Mouse (Mus musculus) midbrain, embryonic 13.5 days (tissue): Measurements from ENCODE around the gene Zrsr1. TPM values are rescaled to one million over a fixed set of nuclear protein-coding genes. Genes with fewer than 3 reads are reported as not detected.

Source experiments
- ATAC-seq: fragments of 200-750 bp; cut with Nextera tagmentation; 2 replicates; pipeline ENCODE4 v1.8.0; 2017; ENCODE audit warnings: mild to moderate bottlenecking, moderate TSS enrichment, moderate library complexity
- H3K27ac ChIP-seq: fragments of 300-500 bp; sonication (generic); 2 replicates; pipeline ENCODE4 v1.5.1; 2015; ENCODE audit warnings: inconsistent platforms, mild to moderate bottlenecking, moderate library complexity
- H3K27me3 ChIP-seq: fragments of 300-500 bp; sonication (generic); 2 replicates; pipeline ENCODE4 v1.6.1; 2015; ENCODE audit warnings: mild to moderate bottlenecking, inconsistent platforms
- H3K36me3 ChIP-seq: fragments of 300-500 bp; sonication (generic); 2 replicates; pipeline ENCODE4 v1.6.1; 2015; ENCODE audit warnings: mild to moderate bottlenecking, inconsistent platforms
- H3K4me1 ChIP-seq: fragments of 300-500 bp; sonication (generic); replicated peaks from 2 replicates; pipeline ENCODE4 v1.6.1; 2015; ENCODE audit warnings: inconsistent platforms
- H3K4me2 ChIP-seq: fragments of 300-500 bp; sonication (generic); replicated peaks from 2 replicates; pipeline ENCODE4 v1.6.1; 2015; ENCODE audit warnings: moderate library complexity, mild to moderate bottlenecking, inconsistent platforms
- H3K4me3 ChIP-seq: fragments of 300-500 bp; sonication (generic); replicated peaks from 2 replicates; pipeline ENCODE4 v1.5.1; 2015; ENCODE audit warnings: mild to moderate bottlenecking, inconsistent platforms
- H3K9ac ChIP-seq: fragments of 300-500 bp; sonication (generic); replicated peaks from 2 replicates; pipeline ENCODE4 v1.6.1; 2015; ENCODE audit warnings: mild to moderate bottlenecking, inconsistent platforms
- H3K9me3 ChIP-seq: fragments of 300-500 bp; sonication (generic); 2 replicates; pipeline ENCODE4 v1.6.1; 2016; ENCODE audit warnings: mild to moderate bottlenecking, inconsistent platforms
- WGBS: fragments of 180-500 bp; shearing (Covaris S2); methylation state at CpG from one replicate; pipeline ENCODE4 v1.1.7; 2015; 5-methylcytosine and 5-hydroxymethylcytosine counted together
- polyA plus RNA-seq: library from polyadenylated mRNA; unstranded; fragments of >200 nt; fragmentation: Nextera tagmentation; extraction: Ambion mirVana; gene quantifications from 2 replicates; pipeline ENCODE4 v1.2.1, GENCODE M21; 2015

The Zrsr1 gene
- polyA plus RNA-seq, 1 experiment from 2014 or later = 5.8 TPM

DNA sequence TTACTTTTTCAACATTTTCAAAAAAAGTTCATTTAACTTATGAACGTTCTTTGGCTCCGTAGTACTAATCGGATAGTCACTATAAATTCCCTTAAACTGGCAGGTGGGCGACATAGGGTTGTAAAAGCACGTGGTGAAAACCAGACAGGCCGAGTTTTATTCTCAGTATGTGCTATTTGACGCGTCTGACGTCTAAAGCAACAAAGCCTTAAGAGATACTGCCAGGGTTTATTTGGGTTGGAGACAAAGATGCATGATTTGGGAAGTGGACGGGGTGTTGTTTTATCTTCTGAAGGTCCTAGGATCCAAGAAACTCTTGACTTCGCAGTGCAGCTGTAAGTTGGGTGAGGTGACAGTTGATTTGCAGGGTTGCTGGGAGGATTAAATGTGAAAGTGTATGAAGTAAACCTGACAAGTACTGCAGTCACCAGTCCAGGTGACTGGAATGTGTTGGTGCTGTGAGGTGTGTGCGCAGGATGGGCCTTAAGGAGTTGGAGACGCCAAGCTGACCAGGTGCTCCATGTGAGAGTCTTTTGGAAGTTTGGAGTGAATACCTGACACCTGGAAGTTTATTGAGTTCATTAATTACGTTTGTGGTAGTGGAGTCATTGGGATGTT, 19.5 kb downstream of the Zrsr1 start:
- Histone ChIP-seq H3K4me3 (peak overlapping the region; percentile 60), H3K36me3 (peaks cover 24% of the 10 kb centered on the region), H3K4me1 (peaks cover 16% of the 10 kb centered on the region), H3K9ac (peak overlapping the region; percentile 78), H3K9me3 (no peaks in the 10 kb centered on the region), H3K27me3 (no peaks in the 10 kb centered on the region), H3K4me2 (peak overlapping the region; percentile 97), H3K27ac (no peak overlapping the region)
- 14% methylated on average over 14 of the region's 14 CpGs for WGBS
- no peak for ATAC-seq

DNA sequence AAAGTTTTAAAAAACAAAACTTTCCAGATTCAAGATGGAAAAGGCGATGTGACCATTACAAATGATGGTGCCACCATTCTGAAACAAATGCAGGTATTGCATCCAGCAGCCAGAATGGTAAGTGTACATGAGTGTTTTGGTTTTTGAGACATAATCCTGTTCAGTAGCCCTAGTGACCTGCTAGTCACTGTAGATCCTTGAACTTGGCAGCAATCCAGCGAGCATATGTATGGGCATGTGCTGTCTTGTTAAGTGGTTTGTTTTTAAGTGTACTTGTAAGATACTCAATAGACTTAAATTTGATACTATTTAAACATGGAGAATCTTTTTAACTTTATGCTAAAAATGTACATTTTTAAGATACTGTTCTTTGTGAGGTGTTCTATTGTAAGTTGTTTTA, 22.5 kb downstream of the Zrsr1 start:
- no peak overlapping the region for H3K4me2 ChIP-seq
- no peak for ATAC-seq
- no peaks in the 10 kb centered on the region for H3K9me3 ChIP-seq
- H3K4me3 ChIP-seq = no peak overlapping the region
- peaks cover 48% of the 10 kb centered on the region for H3K36me3 ChIP-seq
- no peaks in the 10 kb centered on the region for H3K27me3 ChIP-seq
- WGBS = 92% methylated on average over 2 of the region's 2 CpGs
- H3K9ac ChIP-seq = no peak overlapping the region
- no peak overlapping the region for H3K27ac ChIP-seq
- peaks cover 16% of the 10 kb centered on the region for H3K4me1 ChIP-seq

DNA sequence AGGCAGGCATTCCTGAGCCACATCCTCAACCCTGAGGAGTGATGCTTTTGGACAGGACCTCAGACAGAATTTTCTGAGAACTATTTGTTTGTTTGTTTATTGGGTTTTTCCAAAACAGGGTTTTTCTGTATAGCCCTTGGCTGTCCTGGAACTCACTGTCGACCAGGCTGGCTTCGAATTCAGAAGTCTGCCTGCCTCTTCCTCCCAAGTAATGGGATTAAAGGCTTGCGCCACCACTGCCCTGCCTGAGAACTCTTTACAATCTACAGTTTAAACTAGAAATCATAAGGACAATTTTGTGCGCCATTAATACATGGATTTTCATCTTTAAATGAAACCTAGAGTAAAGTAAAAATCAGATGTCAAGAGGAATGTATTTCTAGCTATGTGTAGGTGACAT, 23.7 kb downstream of the Zrsr1 start:
- no peak overlapping the region for H3K27ac ChIP-seq
- no peak for ATAC-seq
- WGBS = 90% methylated on average over 4 of the region's 4 CpGs
- H3K9me3 ChIP-seq = no peaks in the 10 kb centered on the region
- peaks cover 60% of the 10 kb centered on the region for H3K36me3 ChIP-seq
- H3K4me2 ChIP-seq = no peak overlapping the region
- H3K4me3 ChIP-seq = no peak overlapping the region
- peaks cover 16% of the 10 kb centered on the region for H3K4me1 ChIP-seq
- no peak overlapping the region for H3K9ac ChIP-seq
- H3K27me3 ChIP-seq = no peaks in the 10 kb centered on the region

DNA sequence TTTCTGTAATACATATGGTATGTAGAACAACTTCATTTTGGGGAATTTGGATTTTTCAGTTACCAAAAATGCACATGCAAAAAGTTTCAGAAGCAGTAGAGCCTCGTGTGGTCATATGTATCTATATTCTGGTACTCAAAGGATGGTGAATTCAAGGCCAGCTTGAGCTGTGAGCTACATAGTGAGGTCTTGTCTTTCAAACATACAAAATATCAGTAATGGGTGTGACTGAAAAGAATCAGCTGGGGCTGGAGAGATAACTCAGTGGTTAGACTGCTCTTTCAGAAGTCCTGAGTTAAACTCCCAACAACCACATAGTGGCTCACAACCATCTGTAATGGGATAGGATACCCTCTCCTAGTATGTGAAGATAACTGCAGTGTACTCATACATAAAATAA, 26.5 kb downstream of the Zrsr1 start:
- Histone ChIP-seq H3K4me3 (no peak overlapping the region), H3K9ac (no peak overlapping the region), H3K4me2 (no peak overlapping the region), H3K9me3 (no peaks in the 10 kb centered on the region), H3K4me1 (no peaks in the 10 kb centered on the region), H3K27me3 (no peaks in the 10 kb centered on the region), H3K27ac (no peak overlapping the region), H3K36me3 (peaks cover 81% of the 10 kb centered on the region)
- ATAC-seq = no peak
- WGBS = 87% methylated on average over 1 of the region's 1 CpGs

DNA sequence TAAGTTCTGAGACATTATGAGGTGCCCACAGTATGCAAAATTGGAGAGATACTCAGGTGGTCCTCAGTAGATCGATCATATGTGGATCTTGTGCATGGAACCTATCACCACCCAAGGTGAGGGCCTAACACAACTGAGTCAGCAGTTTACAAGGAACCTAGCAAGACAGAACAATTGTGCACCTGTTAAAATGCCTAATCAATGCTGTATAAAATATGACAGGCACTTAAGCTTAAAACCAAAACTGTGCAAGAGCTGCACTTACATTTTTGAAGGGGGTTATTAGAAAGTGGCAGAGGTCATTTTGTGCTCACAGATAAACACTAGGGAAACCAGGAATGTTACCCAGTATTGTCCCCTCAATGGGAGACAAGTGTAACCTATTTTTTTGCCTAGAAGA, 33.5 kb downstream of the Zrsr1 start:
- no peak overlapping the region for H3K4me3 ChIP-seq
- H3K4me1 ChIP-seq = peaks cover 7% of the 10 kb centered on the region
- no peak overlapping the region for H3K27ac ChIP-seq
- WGBS = 93% methylated on average over 1 of the region's 1 CpGs
- H3K4me2 ChIP-seq = no peak overlapping the region
- H3K9me3 ChIP-seq = no peaks in the 10 kb centered on the region
- ATAC-seq = no peak
- no peaks in the 10 kb centered on the region for H3K27me3 ChIP-seq
- peaks cover 42% of the 10 kb centered on the region for H3K36me3 ChIP-seq
- no peak overlapping the region for H3K9ac ChIP-seq

DNA sequence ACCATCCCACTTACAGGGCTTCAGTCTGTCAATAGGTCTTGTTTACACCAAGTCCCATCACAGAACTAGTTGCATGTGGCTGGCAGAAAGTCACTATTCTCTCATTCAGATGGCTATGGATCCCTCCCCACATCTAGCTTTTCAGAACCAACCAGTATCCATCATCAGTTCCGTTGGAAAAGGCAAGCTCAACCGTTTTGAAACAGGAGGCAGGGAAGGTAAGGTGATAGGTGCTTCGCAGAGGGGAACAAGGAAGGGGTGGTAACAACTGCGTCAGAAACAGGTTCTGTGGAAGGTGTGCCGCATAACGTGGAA, 35.3 kb downstream of the Zrsr1 start:
- Histone ChIP-seq H3K4me3 (peak overlapping the region; percentile 56), H3K36me3 (peaks cover 27% of the 10 kb centered on the region), H3K9me3 (no peaks in the 10 kb centered on the region), H3K4me1 (peaks cover 7% of the 10 kb centered on the region), H3K4me2 (peak overlapping the region; percentile 72), H3K27me3 (no peaks in the 10 kb centered on the region), H3K27ac (peak overlapping the region; percentile 95), H3K9ac (peak overlapping the region; percentile 66)
- no peak; the same call in 1 of the 2 replicates for ATAC-seq
- 4% methylated on average over 6 of the region's 6 CpGs for WGBS

DNA sequence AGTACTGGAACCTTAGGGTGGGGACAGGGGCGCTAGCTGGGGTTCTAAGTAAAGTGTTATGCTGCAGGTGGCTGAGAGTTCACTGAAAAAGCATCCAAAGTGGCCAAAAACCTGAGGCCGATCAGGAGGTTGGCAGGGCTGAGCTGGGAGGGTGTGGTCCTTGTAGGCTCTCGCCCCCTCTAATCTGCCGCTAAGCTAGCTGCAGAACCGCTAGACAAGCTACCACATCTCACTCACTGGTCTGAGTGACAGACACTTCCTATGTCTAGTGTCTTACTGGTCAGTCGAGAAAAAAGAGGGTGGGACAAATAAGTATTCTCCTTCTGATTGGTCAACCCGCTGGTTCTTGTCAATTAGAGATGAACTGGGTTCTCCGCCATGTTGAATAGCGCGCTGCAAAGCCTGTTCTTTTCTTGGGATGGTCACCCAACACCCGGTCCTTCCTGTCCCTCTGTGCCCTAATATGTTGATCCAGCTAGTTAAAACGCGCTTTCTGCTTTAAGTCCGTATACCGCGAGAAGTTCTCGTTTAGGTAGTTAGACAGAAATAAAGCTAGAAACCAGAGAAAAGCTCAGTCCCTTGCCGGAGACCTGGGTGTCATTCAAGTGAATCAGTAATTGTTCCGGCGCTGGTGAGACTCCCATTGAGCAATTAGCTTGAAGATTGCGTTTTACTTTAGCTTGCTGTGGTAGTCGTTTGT, 35.8 kb downstream of the Zrsr1 start, which contains the start of gene Fam161a:
Gene Fam161a, plus strand, starts transcription at position 51 of the 700 bp plus-strand sequence.
- ATAC-seq = peak; percentile 94
- WGBS = 1% methylated on average over 22 of the region's 22 CpGs
- H3K4me2 ChIP-seq = peak within 1 kb of the TSS; percentile 72
- peaks cover 7% of the 10 kb centered on the region for H3K4me1 ChIP-seq
- no peaks in the 10 kb centered on the region for H3K27me3 ChIP-seq
- H3K9ac ChIP-seq = peak within 1 kb of the TSS; percentile 75
- peak within 1 kb of the TSS; percentile 56 for H3K4me3 ChIP-seq
- peak within 1 kb of the TSS; percentile 95 for H3K27ac ChIP-seq
- H3K36me3 ChIP-seq = peaks cover 21% of the 10 kb centered on the region
- no peaks in the 10 kb centered on the region for H3K9me3 ChIP-seq

DNA sequence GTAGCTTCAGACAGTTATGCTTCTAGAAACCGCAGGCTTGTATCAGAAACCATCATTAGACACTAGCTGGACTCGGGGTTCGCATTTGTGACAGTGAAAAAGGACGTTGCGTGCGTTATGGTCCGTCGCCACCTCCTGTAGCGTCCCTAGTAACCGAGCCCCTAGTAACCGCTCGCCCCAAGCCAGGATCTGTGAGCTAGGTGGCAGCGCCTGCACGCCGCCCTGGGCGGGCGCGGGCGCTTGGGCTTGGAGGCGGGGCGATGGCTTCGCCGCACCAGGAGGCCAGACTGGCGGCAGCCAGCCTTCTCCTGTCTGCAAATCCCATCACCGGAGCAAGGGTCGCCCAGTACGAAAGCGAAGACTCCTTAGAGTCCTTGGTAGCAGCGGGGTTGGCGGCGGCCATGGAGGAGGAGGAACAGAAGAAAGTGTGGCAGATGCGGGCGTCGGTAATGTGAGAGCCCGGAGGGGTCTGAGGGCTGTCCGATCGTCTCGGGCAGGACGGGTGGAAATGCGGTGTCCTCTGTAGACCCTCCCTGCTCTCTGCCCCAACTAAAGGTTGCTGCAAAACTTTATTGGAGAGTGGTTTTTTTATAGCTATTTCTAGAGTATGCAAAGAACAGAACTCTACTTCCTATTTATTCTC, 36.5 kb downstream of the Zrsr1 start:
- Histone ChIP-seq H3K27me3 (no peaks in the 10 kb centered on the region), H3K36me3 (peaks cover 20% of the 10 kb centered on the region), H3K9me3 (no peaks in the 10 kb centered on the region), H3K9ac (peak overlapping the region; percentile 75), H3K4me1 (peaks cover 7% of the 10 kb centered on the region), H3K4me2 (peak overlapping the region; percentile 72), H3K4me3 (peak overlapping the region; percentile 56), H3K27ac (peak overlapping the region; percentile 95)
- WGBS = under 1% methylated on average over 40 of the region's 40 CpGs
- ATAC-seq = peak; percentile 97

DNA sequence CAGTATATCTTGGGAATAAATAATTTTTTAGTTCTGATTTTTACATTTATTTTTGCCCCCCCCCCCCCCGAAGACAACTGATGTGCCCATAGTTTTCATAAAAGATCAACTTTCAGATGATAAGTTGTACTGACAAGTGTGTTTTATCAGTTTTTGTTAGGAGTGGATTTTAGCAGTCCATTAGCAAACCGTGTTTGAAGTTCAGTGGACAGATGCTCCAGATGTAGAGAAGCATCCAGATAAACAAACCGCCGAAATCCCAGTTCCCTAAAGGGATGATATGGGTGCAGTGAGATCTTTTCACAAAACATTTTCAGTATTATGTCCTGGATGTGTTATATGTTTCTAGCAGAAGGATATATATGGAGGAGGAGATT, 37.0 kb downstream of the Zrsr1 start:
- H3K4me2 ChIP-seq = peak overlapping the region; percentile 72
- peaks cover 7% of the 10 kb centered on the region for H3K4me1 ChIP-seq
- peak overlapping the region; percentile 75 for H3K9ac ChIP-seq
- H3K36me3 ChIP-seq = peaks cover 15% of the 10 kb centered on the region
- ATAC-seq = no peak
- 41% methylated on average over 4 of the region's 4 CpGs for WGBS
- H3K27me3 ChIP-seq = no peaks in the 10 kb centered on the region
- peak overlapping the region; percentile 56 for H3K4me3 ChIP-seq
- H3K9me3 ChIP-seq = no peaks in the 10 kb centered on the region
- no peak overlapping the region for H3K27ac ChIP-seq

DNA sequence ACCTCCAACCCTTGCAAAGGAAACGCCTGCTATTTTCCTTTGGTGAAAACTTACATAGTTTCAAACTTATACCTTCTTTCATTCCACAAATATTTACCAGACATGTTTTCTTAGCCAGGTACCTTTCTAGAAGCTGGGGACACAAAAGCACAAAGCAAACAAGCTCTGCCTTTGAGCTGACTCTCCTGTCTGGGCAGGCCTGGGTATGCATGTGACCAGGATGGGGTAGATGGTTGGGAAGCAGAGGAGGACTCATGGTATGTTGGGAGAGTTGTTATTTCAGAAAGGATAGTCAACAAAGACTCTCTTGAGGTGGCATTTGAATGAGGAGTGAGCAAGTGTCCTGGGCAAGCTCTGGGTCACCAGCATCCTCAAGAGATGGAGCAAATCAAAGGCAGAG, 41.3 kb downstream of the Zrsr1 start:
- H3K4me3 ChIP-seq = no peak overlapping the region
- H3K9me3 ChIP-seq = no peaks in the 10 kb centered on the region
- H3K9ac ChIP-seq = no peak overlapping the region
- H3K4me2 ChIP-seq = no peak overlapping the region
- H3K27me3 ChIP-seq = no peaks in the 10 kb centered on the region
- peaks cover 3% of the 10 kb centered on the region; the same call in 1 of the 2 replicates for H3K4me1 ChIP-seq
- WGBS = 76% methylated on average over 1 of the region's 1 CpGs
- H3K36me3 ChIP-seq = no peaks in the 10 kb centered on the region
- H3K27ac ChIP-seq = no peak overlapping the region
- no peak for ATAC-seq

DNA sequence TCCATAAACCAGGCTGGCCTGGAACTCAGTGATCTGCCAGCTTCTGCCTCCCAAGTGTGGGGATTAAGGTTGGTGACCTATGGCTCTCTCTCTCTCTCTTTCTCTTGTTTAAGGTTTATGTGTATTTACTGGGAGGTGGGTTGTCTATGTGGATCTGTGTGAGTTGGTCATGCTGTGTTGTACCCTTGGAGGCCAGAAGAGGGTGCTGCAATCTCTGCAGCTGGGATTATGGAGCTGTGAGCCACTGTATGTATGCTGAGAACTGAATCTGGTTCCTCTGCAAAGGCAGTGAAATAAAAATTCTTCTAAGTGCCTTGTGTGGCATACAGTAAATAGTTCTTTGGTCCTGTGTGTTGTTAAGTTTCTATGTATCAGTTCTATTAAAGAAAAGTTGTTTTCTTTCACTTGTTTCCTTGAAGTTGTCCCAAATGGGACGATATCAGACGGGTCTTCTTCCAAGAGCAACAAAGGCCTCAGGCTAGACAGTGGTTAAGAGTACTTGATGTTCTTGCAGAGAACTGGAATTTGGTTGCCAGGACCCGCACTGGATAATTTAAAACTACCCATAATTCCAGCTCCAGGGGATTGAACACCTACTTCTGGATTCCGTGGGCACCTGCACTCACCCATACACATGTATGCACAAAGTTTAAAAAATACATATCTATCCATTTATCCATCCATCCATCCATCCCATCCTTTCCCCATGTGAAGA, 41.9 kb downstream of the Zrsr1 start:
- H3K27ac ChIP-seq = no peak overlapping the region
- no peak for ATAC-seq
- no peak overlapping the region for H3K4me2 ChIP-seq
- 0 out of 2 replicates have a peak, but pooled peaks cover 3% of the 10 kb centered on the region for H3K9me3 ChIP-seq
- H3K4me3 ChIP-seq = no peak overlapping the region
- no peak overlapping the region for H3K9ac ChIP-seq
- H3K27me3 ChIP-seq = no peaks in the 10 kb centered on the region
- WGBS = 89% methylated on average over 4 of the region's 4 CpGs
- H3K4me1 ChIP-seq = peaks cover 3% of the 10 kb centered on the region; the same call in 1 of the 2 replicates
- no peaks in the 10 kb centered on the region for H3K36me3 ChIP-seq

DNA sequence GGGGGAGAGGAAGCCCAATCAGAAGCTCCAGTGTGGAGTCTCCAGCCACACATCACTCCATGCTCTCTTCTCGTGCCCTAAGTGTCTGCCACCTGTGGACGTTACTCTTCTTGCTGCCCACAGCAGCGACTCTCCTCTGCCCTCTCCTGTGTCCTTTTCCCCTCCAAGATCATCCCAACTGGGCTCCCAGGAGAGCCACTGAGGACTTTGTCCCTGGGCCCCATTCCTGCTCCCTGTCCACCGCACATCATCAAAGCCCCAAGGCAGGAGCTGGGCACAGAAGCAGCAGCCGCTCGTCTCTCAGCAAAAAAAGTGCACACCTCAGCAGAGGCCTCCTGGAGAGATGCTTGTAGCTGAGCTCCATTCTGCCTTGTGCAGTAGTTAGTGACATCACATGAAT, 43.2 kb downstream of the Zrsr1 start:
- Histone ChIP-seq H3K27ac (no peak overlapping the region), H3K4me3 (no peak overlapping the region), H3K9ac (no peak overlapping the region), H3K36me3 (no peaks in the 10 kb centered on the region), H3K9me3 (0 out of 2 replicates have a peak, but pooled peaks cover 3% of the 10 kb centered on the region), H3K4me2 (no peak overlapping the region), H3K27me3 (no peaks in the 10 kb centered on the region), H3K4me1 (no peaks in the 10 kb centered on the region)
- 69% methylated on average over 6 of the region's 6 CpGs for WGBS
- ATAC-seq = no peak
